Mouse (Mus musculus) neural tube, embryonic 15.5 days (tissue): ENCODE results near the gene Hck. TPM values are rescaled to one million over a fixed set of nuclear protein-coding genes. Genes with fewer than 3 reads are reported as not detected.

Experiments used
- ATAC-seq: fragments of 200-750 bp; cut with Nextera tagmentation; 2 replicates; pipeline ENCODE4 v1.8.0; 2017; ENCODE audit warnings: mild to moderate bottlenecking, moderate TSS enrichment, moderate library complexity; ENCODE audit not compliant: low FRiP score
- H3K27ac ChIP-seq: fragments of 300-500 bp; sonication (generic); replicated peaks from 2 replicates; pipeline ENCODE4 v1.5.1; 2015; ENCODE audit warnings: mild to moderate bottlenecking, inconsistent platforms
- H3K27me3 ChIP-seq: fragments of 300-500 bp; sonication (generic); replicated peaks from 2 replicates; pipeline ENCODE4 v1.6.1; 2015; ENCODE audit warnings: inconsistent platforms
- H3K36me3 ChIP-seq: fragments of 300-500 bp; sonication (generic); 2 replicates; pipeline ENCODE4 v1.6.1; 2015; ENCODE audit warnings: inconsistent platforms
- H3K4me1 ChIP-seq: fragments of 300-500 bp; sonication (generic); 2 replicates; pipeline ENCODE4 v1.6.1; 2015; ENCODE audit warnings: inconsistent platforms
- H3K4me2 ChIP-seq: fragments of 300-500 bp; sonication (generic); 2 replicates; pipeline ENCODE4 v1.6.1; 2015; ENCODE audit warnings: inconsistent platforms, mild to moderate bottlenecking, moderate library complexity
- H3K4me3 ChIP-seq: fragments of 300-500 bp; sonication (generic); replicated peaks from 2 replicates; pipeline ENCODE4 v1.5.1; 2015; ENCODE audit warnings: mild to moderate bottlenecking, inconsistent platforms
- H3K9ac ChIP-seq: fragments of 300-500 bp; sonication (generic); replicated peaks from 2 replicates; pipeline ENCODE4 v1.6.1; 2015; ENCODE audit warnings: mild to moderate bottlenecking, inconsistent platforms
- H3K9me3 ChIP-seq: fragments of 300-500 bp; sonication (generic); replicated peaks from 2 replicates; pipeline ENCODE4 v1.6.1; 2016; ENCODE audit warnings: inconsistent platforms
- WGBS: fragments of 180-500 bp; shearing (Covaris S2); methylation state at CpG from one replicate; pipeline ENCODE4 v1.1.7; 2015; ENCODE audit warnings: mixed read lengths; 5-methylcytosine and 5-hydroxymethylcytosine counted together
- polyA plus RNA-seq: library from polyadenylated mRNA; unstranded; fragments of >200 nt; fragmentation: Nextera tagmentation; extraction: Ambion mirVana; gene quantifications from 2 replicates; pipeline ENCODE4 v1.2.1, GENCODE M21; 2015

The Hck gene
- 3.2 and 4.0 TPM in 2 replicates for polyA plus RNA-seq

GRCm38 (mm10) chr2:153108313-153109264 lies at the start of gene Hck:
TSS of gene Hck (plus strand) at chr2:153108468.
- peaks cover 49% of the 10 kb centered on the region for H3K27me3 ChIP-seq
- no peak within 1 kb of the TSS for H3K27ac ChIP-seq
- peaks cover 17% of the 10 kb centered on the region for H3K4me1 ChIP-seq

GRCm38 (mm10) chr2:153060216-153060615 lies 48.1 kb upstream of the Hck start:
- no peak overlapping the region for H3K4me3 ChIP-seq
- peaks cover 15% of the 10 kb centered on the region for H3K36me3 ChIP-seq
- no peak overlapping the region for H3K9ac ChIP-seq
- ATAC-seq: no peak
- no peak overlapping the region for H3K27ac ChIP-seq
- H3K27me3 ChIP-seq: no peaks in the 10 kb centered on the region
- no peak overlapping the region for H3K4me2 ChIP-seq
- 0 out of 2 replicates have a peak, but pooled peaks cover 9% of the 10 kb centered on the region for H3K4me1 ChIP-seq
- no peaks in the 10 kb centered on the region for H3K9me3 ChIP-seq
- 86% methylated on average over 7 of the region's 7 CpGs for WGBS

More at GRCm38 (mm10) chr2:153108313-153109264, at the start of gene Hck:
- Histone ChIP-seq H3K36me3 (no peaks in the 10 kb centered on the region), H3K9me3 (no peaks in the 10 kb centered on the region), H3K4me2 (peak within 1 kb of the TSS; percentile 90), H3K9ac (peak within 1 kb of the TSS; percentile 38; the same call in 1 of the 2 replicates), H3K4me3 (peak within 1 kb of the TSS; percentile 45)
- ATAC-seq: peak; percentile 57
- WGBS: 3% methylated on average over 51 of the region's 52 CpGs

DNA sequence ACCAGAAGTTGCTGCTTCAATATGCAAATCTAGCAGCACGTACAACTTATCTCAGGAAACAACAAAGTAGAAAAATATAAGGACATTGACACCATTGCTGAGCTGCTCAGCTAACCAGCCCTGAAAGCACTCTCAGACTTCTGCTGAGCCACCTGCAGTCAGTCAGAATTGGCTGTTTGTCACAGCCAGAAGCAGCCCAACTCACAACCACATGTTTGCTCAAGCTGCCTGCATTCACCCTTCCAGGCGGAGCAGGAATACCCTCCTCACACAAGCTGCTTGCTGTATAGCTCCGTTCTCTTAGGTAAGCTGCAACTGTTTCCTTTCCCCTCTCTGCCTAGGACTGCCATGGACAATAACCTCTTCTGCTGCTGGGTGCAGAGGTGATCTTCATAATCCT lies 44.9 kb upstream of the Hck start:
- no peak overlapping the region for H3K4me2 ChIP-seq
- H3K27ac ChIP-seq: peak overlapping the region; percentile 45
- WGBS: 65% methylated on average over 3 of the region's 3 CpGs
- no peaks in the 10 kb centered on the region for H3K36me3 ChIP-seq
- no peaks in the 10 kb centered on the region for H3K9me3 ChIP-seq
- peaks cover 10% of the 10 kb centered on the region; the same call in 1 of the 2 replicates for H3K27me3 ChIP-seq
- no peak overlapping the region for H3K4me3 ChIP-seq
- no peak overlapping the region for H3K9ac ChIP-seq
- no peak for ATAC-seq
- 0 out of 2 replicates have a peak, but pooled peaks cover 12% of the 10 kb centered on the region for H3K4me1 ChIP-seq

DNA sequence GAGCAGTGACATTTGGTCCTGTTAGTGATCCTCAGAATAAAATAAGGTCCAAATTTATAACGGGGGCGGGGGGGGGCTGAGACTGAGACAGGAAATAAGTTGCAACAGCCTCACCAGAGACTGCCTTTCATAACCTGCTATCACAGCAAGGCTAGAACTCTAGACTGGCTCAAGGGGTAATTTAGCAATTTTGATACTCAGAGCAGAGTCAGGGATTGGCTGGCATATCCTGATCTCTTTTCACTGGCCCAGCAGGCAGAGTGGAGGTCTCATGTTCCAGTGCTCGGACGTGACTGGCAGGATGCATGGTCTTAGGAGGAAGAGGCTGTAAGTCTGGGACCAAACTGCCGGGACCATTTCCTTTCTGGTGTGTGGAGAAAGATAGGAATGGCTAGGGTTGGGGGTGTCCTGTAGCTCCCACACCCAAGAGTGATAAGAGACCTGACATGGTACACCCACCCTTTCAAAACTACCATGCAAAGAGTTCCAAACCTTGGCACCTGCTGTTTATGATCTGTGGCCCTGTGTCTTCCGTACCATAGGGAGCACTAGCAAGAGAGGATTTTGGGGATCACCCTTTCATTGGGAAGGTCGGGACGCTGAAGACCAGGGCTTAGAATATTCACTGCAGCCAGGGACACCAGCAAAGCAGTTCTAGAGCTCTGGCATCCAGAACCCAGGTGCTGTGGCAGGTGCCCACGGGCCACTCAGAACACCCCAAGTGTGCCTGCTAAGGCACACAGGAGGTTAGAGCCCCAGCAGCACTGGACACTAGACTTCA lies 43.9 kb upstream of the Hck start:
- 82% methylated on average over 9 of the region's 9 CpGs for WGBS
- H3K4me3 ChIP-seq: no peak overlapping the region

DNA sequence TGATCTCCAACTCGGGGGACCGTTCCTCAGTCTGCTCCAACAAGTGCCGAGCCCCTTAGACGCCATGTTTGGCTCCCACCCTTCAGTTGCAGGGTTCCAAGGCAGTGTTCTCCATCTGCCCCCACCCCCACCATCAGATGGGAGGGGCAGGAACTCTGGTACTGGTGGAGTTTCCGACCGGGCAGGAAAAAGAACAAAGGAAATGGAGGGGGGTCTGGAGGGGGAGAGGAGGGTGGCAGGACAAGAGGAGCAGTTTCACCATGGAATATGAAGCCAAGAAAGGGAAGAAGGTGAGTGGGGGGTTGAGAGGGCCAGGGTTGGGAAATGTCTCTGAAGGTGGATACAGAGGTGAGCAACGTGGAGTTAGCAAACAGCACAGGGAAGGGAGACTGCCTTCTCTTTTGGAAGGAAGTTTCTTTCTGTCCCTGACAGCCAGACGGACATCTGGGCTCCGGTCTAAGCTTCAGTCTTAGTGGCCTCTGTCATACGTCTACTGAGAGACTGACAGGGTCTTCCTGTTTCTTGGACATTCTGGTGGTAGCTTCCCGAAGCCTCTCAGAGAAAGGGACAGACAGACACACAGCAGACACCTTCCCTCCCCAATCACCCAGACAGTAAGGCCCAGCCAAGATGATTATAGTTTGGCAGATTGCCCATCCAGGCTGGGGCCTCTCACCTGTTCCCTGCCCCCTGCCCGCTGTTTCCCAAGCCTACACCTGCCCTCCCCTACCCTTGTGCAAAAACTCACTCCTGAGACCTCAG lies 42.3 kb upstream of the Hck start, which contains the start of gene Ccm2l:
Ccm2l (plus strand) TSS at position 209 of the 762 bp plus-strand sequence.
- 67% methylated on average over 12 of the region's 12 CpGs for WGBS
- Histone ChIP-seq H3K27ac (no peak within 1 kb of the TSS), H3K4me1 (peaks cover 16% of the 10 kb centered on the region; the same call in 1 of the 2 replicates), H3K9ac (no peak within 1 kb of the TSS), H3K4me3 (no peak within 1 kb of the TSS), H3K9me3 (no peaks in the 10 kb centered on the region), H3K36me3 (no peaks in the 10 kb centered on the region), H3K27me3 (peaks cover 27% of the 10 kb centered on the region), H3K4me2 (peak within 1 kb of the TSS; percentile 13; the same call in 1 of the 2 replicates)
- no peak for ATAC-seq

More for the DNA sequence above, 43.9 kb upstream of the Hck start:
- ATAC-seq: no peak
- Histone ChIP-seq H3K4me2 (no peak overlapping the region), H3K36me3 (no peaks in the 10 kb centered on the region), H3K9ac (no peak overlapping the region), H3K4me1 (0 out of 2 replicates have a peak, but pooled peaks cover 12% of the 10 kb centered on the region), H3K27me3 (peaks cover 11% of the 10 kb centered on the region), H3K9me3 (no peaks in the 10 kb centered on the region), H3K27ac (no peak overlapping the region; the same call in 1 of the 2 replicates)

- Histone ChIP-seq H3K9ac (no peak overlapping the region), H3K4me3 (no peak overlapping the region), H3K27me3 (peaks cover 37% of the 10 kb centered on the region), H3K4me1 (peaks cover 23% of the 10 kb centered on the region), H3K27ac (no peak overlapping the region), H3K4me2 (0 out of 2 replicates have a peak overlapping the region, but pooled peaks have one; percentile 13), H3K9me3 (no peaks in the 10 kb centered on the region), H3K36me3 (no peaks in the 10 kb centered on the region)
- 26% methylated on average over 6 of the region's 6 CpGs for WGBS
- ATAC-seq: no peak
These were observed 41.3 kb upstream of the Hck start for GRCm38 (mm10) chr2:153066991-153067390.

GRCm38 (mm10) chr2:153070762-153071490 lies 37.3 kb upstream of the Hck start:
- H3K9me3 ChIP-seq: no peaks in the 10 kb centered on the region
- H3K27me3 ChIP-seq: peaks cover 54% of the 10 kb centered on the region
- peak overlapping the region; percentile 17; the same call in 1 of the 2 replicates for H3K4me3 ChIP-seq
- H3K27ac ChIP-seq: no peak overlapping the region
- peak; percentile 60; the same call in 1 of the 2 replicates for ATAC-seq
- peaks cover 15% of the 10 kb centered on the region for H3K4me1 ChIP-seq
- no peaks in the 10 kb centered on the region for H3K36me3 ChIP-seq
- WGBS: 13% methylated on average over 23 of the region's 23 CpGs
- H3K9ac ChIP-seq: no peak overlapping the region
- peak overlapping the region; percentile 56 for H3K4me2 ChIP-seq

GRCm38 (mm10) chr2:153071491-153072184 lies 36.6 kb upstream of the Hck start:
- H3K9me3 ChIP-seq: no peaks in the 10 kb centered on the region
- peak overlapping the region; percentile 33 for H3K4me3 ChIP-seq
- ATAC-seq: peak; percentile 51; the same call in 1 of the 2 replicates
- WGBS: 6% methylated on average over 46 of the region's 67 CpGs
- H3K4me2 ChIP-seq: peak overlapping the region; percentile 56
- H3K9ac ChIP-seq: 0 out of 2 replicates have a peak overlapping the region, but pooled peaks have one; percentile 21
- peaks cover 15% of the 10 kb centered on the region for H3K4me1 ChIP-seq
- no peak overlapping the region for H3K27ac ChIP-seq
- H3K27me3 ChIP-seq: peaks cover 54% of the 10 kb centered on the region
- no peaks in the 10 kb centered on the region for H3K36me3 ChIP-seq

DNA sequence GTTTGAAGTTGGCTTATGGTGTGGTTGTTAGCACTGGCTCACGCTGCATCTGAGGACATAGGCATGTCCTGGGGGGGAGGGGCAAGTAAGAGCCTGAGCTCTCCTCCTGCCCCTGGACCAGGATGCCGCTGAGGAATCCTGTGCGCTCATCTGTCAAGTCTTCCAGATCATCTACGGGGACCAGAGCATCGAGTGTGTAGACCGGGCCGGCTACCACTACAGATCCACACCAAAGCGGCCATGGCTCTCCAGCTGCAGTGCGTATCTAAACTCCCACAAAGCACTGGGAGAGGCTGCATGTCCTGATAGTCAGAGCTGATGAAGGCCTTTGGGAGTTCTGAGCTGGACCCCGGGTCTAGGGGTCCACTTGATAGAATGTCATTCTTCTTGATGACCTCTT lies 33.6 kb upstream of the Hck start:
- Histone ChIP-seq H3K36me3 (no peaks in the 10 kb centered on the region), H3K27ac (no peak overlapping the region), H3K4me2 (no peak overlapping the region), H3K4me1 (peaks cover 12% of the 10 kb centered on the region), H3K9me3 (no peaks in the 10 kb centered on the region), H3K27me3 (peaks cover 43% of the 10 kb centered on the region), H3K4me3 (no peak overlapping the region), H3K9ac (no peak overlapping the region)
- no peak for ATAC-seq
- WGBS: 90% methylated on average over 10 of the region's 10 CpGs

DNA sequence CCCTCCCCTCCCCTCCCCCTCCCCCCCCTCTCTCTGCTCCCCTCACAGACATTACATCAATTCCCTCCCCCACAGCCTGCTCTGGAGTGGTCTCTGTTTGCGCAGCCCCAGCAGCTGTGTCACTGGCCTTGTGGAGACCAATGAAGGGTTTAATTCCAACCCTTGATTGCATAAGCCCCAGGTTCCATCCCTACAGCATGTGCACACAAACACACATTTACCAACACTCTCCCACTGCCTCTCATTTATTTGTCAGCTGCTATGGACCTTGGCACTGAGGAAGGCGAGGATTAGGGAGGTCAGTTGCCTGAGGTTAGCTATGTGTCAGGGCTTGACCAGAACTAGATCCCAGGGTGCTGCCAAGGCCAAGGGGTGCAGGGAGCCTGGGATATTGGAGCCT lies 32.3 kb upstream of the Hck start:
- ATAC-seq: no peak
- no peak overlapping the region for H3K4me2 ChIP-seq
- no peaks in the 10 kb centered on the region for H3K36me3 ChIP-seq
- H3K4me3 ChIP-seq: no peak overlapping the region
- H3K27ac ChIP-seq: no peak overlapping the region
- peaks cover 30% of the 10 kb centered on the region for H3K27me3 ChIP-seq
- no peaks in the 10 kb centered on the region for H3K9me3 ChIP-seq
- 52% methylated on average over 2 of the region's 2 CpGs for WGBS
- no peak overlapping the region for H3K9ac ChIP-seq
- H3K4me1 ChIP-seq: peaks cover 8% of the 10 kb centered on the region
